Mouse (Mus musculus): ENCODE measurements at regions not wholly inside any gene's neighbourhood (a gene's known extent, or its start where the extent isn't known, plus 50 kb on each side); places are given as distances from the start of the nearest gene placed in this dataset.

GRCm38 (mm10) chr5:111577441-111577840 is 156.3 kb upstream of the Gm26897 start:
- H3K36me3 ChIP-seq (replicated peaks in 1 of 2; ENCODE audit: control insufficient read depth in 1 of 2, insufficient read depth in 1 of 2, low read length in 1 of 2): no peaks in the 10 kb centered on the region
- no peaks in the 10 kb centered on the region for H3K79me2 ChIP-seq (replicated peaks; ENCODE audit: control insufficient read depth, extremely low read depth, insufficient read depth, poor library complexity, severe bottlenecking)
- peaks cover 89% of the 10 kb centered on the region for H3K9me3 ChIP-seq (replicated peaks; ENCODE audit: low read length)
- no peak overlapping the region for H3K4me3 ChIP-seq (replicated peaks in 1 of 3; ENCODE audit: low read depth in 2 of 3, low read length in 2 of 3, poor library complexity in 1 of 3)
- no peak overlapping the region for H3K4me2 ChIP-seq (ENCODE audit: insufficient read depth, low read depth, poor library complexity, severe bottlenecking)
- no peaks in the 10 kb centered on the region for H3K27me3 ChIP-seq (replicated peaks)
- no peak overlapping the region for H3K27ac ChIP-seq (ENCODE audit: insufficient read depth, low read depth)
- dilution Hi-C loops (cut with MboI; ENCODE audit: extremely low pct_ligation_motif_present, extremely low pct_unique_long_range_greater_than_20kb, low sequenced_read_pairs): no loop called here
- DNase-seq (ENCODE audit: extremely low read depth): no peak
- H3K4me1 ChIP-seq (ENCODE audit: control insufficient read depth in 1 of 2, insufficient read depth in 2 of 2): no peaks in the 10 kb centered on the region
- in situ Hi-C loops (cut with MboI; ENCODE audit: low pct_ligation_motif_present, low pct_unique_long_range_greater_than_20kb, low sequenced_read_pairs): no loop called here
- TF ChIP-seq JUND (conservative IDR thresholded peaks at IDR 0.05; ENCODE audit: low read depth, low read length) (no peak), MAZ (IDR thresholded peaks at IDR 0.05; ENCODE audit: low read depth, low read length) (no peak), BHLHE40 (IDR thresholded peaks at IDR 0.05; ENCODE audit: low read depth, low read length) (no peak), MAX (IDR thresholded peaks at IDR 0.05; ENCODE audit: low read length) (no peak), ETS1 (conservative IDR thresholded peaks at IDR 0.05; ENCODE audit: low read depth, low read length) (no peak), SMC3 (IDR thresholded peaks at IDR 0.05; ENCODE audit: low read depth, low read length) (no peak), POLR2A (IDR thresholded peaks at IDR 0.05; ENCODE audit: low read depth, low read length) (no peak), RAD21 (IDR thresholded peaks at IDR 0.05; ENCODE audit: low read depth, low read length) (no peak)
- H3K9ac ChIP-seq (ENCODE audit: insufficient read depth, low read depth): no peak overlapping the region

- no peaks in the 10 kb centered on the region for H3K27me3 ChIP-seq (replicated peaks)
Observed at GRCm38 (mm10) chr5:111578088-111578487, 155.6 kb upstream of the Gm26897 start.

GRCm38 (mm10) chr5:111578977-111579727 is 154.6 kb upstream of the Gm26897 start:
- no peaks in the 10 kb centered on the region for H3K36me3 ChIP-seq (replicated peaks in 1 of 2; ENCODE audit: control insufficient read depth in 1 of 2, insufficient read depth in 1 of 2, low read length in 1 of 2)
- H3K9me3 ChIP-seq (replicated peaks; ENCODE audit: low read length): peaks cover 87% of the 10 kb centered on the region
- TF ChIP-seq TCF12 (IDR thresholded peaks at IDR 0.05; ENCODE audit: low read depth, low read length) (no peak), MAZ (IDR thresholded peaks at IDR 0.05; ENCODE audit: low read depth, low read length) (no peak), E2F4 (IDR thresholded peaks at IDR 0.05; ENCODE audit: insufficient replicate concordance, low read depth, low read length) (no peak), BHLHE40 (IDR thresholded peaks at IDR 0.05; ENCODE audit: low read depth, low read length) (no peak), MYC (IDR thresholded peaks at IDR 0.05; ENCODE audit: low read depth, low read length) (no peak), SIN3A (IDR thresholded peaks at IDR 0.05; ENCODE audit: low read length) (no peak), ZKSCAN1 (IDR thresholded peaks at IDR 0.05; ENCODE audit: borderline replicate concordance, low read depth, low read length) (no peak), CHD2 (IDR thresholded peaks at IDR 0.05; ENCODE audit: low read length) (no peak), NRF1 (IDR thresholded peaks at IDR 0.05; ENCODE audit: low read depth, low read length) (no peak), CTCF (conservative IDR thresholded peaks at IDR 0.05 in 1 of 2, IDR thresholded peaks at IDR 0.05 in 1 of 2; ENCODE audit: low read depth in 2 of 2, low read length in 2 of 2) (no peak), ELF1 (IDR thresholded peaks at IDR 0.05; ENCODE audit: low read depth, low read length) (no peak), USF1 (IDR thresholded peaks at IDR 0.05; ENCODE audit: low read depth, low read length) (no peak), NELFE (IDR thresholded peaks at IDR 0.05; ENCODE audit: low read depth, low read length) (no peak), UBTF (IDR thresholded peaks at IDR 0.05; ENCODE audit: low read depth, low read length) (no peak), MXI1 (IDR thresholded peaks at IDR 0.05; ENCODE audit: low read depth, low read length) (no peak), JUND (conservative IDR thresholded peaks at IDR 0.05; ENCODE audit: low read depth, low read length) (no peak), MAX (IDR thresholded peaks at IDR 0.05; ENCODE audit: low read length) (no peak)
- H3K9ac ChIP-seq (ENCODE audit: insufficient read depth, low read depth): no peak overlapping the region
- DNase-seq (ENCODE audit: extremely low read depth): no peak
- H3K4me3 ChIP-seq (replicated peaks in 1 of 3; ENCODE audit: low read depth in 2 of 3, low read length in 2 of 3, poor library complexity in 1 of 3): no peak overlapping the region
- H3K79me2 ChIP-seq (replicated peaks; ENCODE audit: control insufficient read depth, extremely low read depth, insufficient read depth, poor library complexity, severe bottlenecking): no peaks in the 10 kb centered on the region
- dilution Hi-C loops (cut with MboI; ENCODE audit: extremely low pct_ligation_motif_present, extremely low pct_unique_long_range_greater_than_20kb, low sequenced_read_pairs) (no loop called here), in situ Hi-C loops (cut with MboI; ENCODE audit: low pct_ligation_motif_present, low pct_unique_long_range_greater_than_20kb, low sequenced_read_pairs) (no loop called here)
- H3K4me2 ChIP-seq (ENCODE audit: insufficient read depth, low read depth, poor library complexity, severe bottlenecking): no peak overlapping the region
- no peaks in the 10 kb centered on the region for H3K4me1 ChIP-seq (ENCODE audit: control insufficient read depth in 1 of 2, insufficient read depth in 2 of 2)
- H3K27ac ChIP-seq (ENCODE audit: insufficient read depth, low read depth): no peak overlapping the region
- no peaks in the 10 kb centered on the region for H3K27me3 ChIP-seq (replicated peaks)

More at GRCm38 (mm10) chr5:111578088-111578487, 155.6 kb upstream of the Gm26897 start:
- H3K4me2 ChIP-seq (ENCODE audit: insufficient read depth, low read depth, poor library complexity, severe bottlenecking): no peak overlapping the region
- peaks cover 89% of the 10 kb centered on the region for H3K9me3 ChIP-seq (replicated peaks; ENCODE audit: low read length)
- no peak overlapping the region for H3K27ac ChIP-seq (ENCODE audit: insufficient read depth, low read depth)
- no peaks in the 10 kb centered on the region for H3K36me3 ChIP-seq (replicated peaks in 1 of 2; ENCODE audit: control insufficient read depth in 1 of 2, insufficient read depth in 1 of 2, low read length in 1 of 2)
- no peak overlapping the region for H3K9ac ChIP-seq (ENCODE audit: insufficient read depth, low read depth)
- TF ChIP-seq RAD21 (IDR thresholded peaks at IDR 0.05; ENCODE audit: low read depth, low read length) (no peak), ZC3H11A (IDR thresholded peaks at IDR 0.05; ENCODE audit: low read depth, low read length) (no peak), TBP (conservative IDR thresholded peaks at IDR 0.05; ENCODE audit: low read depth, low read length) (no peak), CTCF (conservative IDR thresholded peaks at IDR 0.05 in 1 of 2, IDR thresholded peaks at IDR 0.05 in 1 of 2; ENCODE audit: low read depth in 2 of 2, low read length in 2 of 2) (no peak), JUN (IDR thresholded peaks at IDR 0.05; ENCODE audit: insufficient read depth, low read depth, low read length) (no peak), IRF4 (IDR thresholded peaks at IDR 0.05; ENCODE audit: low read depth, low read length) (no peak), MEF2A (IDR thresholded peaks at IDR 0.05; ENCODE audit: borderline replicate concordance, low read depth, low read length) (no peak)
- no peak overlapping the region for H3K4me3 ChIP-seq (replicated peaks in 1 of 3; ENCODE audit: low read depth in 2 of 3, low read length in 2 of 3, poor library complexity in 1 of 3)
- H3K4me1 ChIP-seq (ENCODE audit: control insufficient read depth in 1 of 2, insufficient read depth in 2 of 2): no peaks in the 10 kb centered on the region
- DNase-seq (ENCODE audit: extremely low read depth): no peak
- no peaks in the 10 kb centered on the region for H3K79me2 ChIP-seq (replicated peaks; ENCODE audit: control insufficient read depth, extremely low read depth, insufficient read depth, poor library complexity, severe bottlenecking)
- in situ Hi-C loops (cut with MboI; ENCODE audit: low pct_ligation_motif_present, low pct_unique_long_range_greater_than_20kb, low sequenced_read_pairs) (no loop called here), dilution Hi-C loops (cut with MboI; ENCODE audit: extremely low pct_ligation_motif_present, extremely low pct_unique_long_range_greater_than_20kb, low sequenced_read_pairs) (no loop called here)

All from CH12.LX (cell line).